Mouse (Mus musculus): ENCODE results near the gene Duox1.

- TF ChIP-seq CTCF (IDR thresholded peaks at IDR 0.05; ENCODE audit: borderline replicate concordance, insufficient read depth, low read depth, low read length) (no peak), POLR2A (IDR thresholded peaks at IDR 0.05; ENCODE audit: borderline replicate concordance, insufficient read depth, low read length) (no peak)
Observed at GRCm38 (mm10) chr2:122301921-122302573, 13.4 kb upstream of the Duox1 start.
